Mouse (Mus musculus): ENCODE measurements around the gene Yipf4. TPM values are rescaled to one million over a fixed set of nuclear protein-coding genes. Genes with fewer than 3 reads are reported as not detected.
A peak's percentile ranks its signal among the peaks of the same experiment; 100 is the strongest.

Gene Yipf4
- polyA plus RNA-seq, 2 experiments = 35.5 to 72.0 TPM

GRCm38 (mm10) chr17:74480361-74481069 lies 8.8 kb upstream of the Yipf4 start:
- no peaks in the 10 kb centered on the region for H3K9me3 ChIP-seq (ENCODE audit: control insufficient read depth, low read length)
- no peak overlapping the region for H3K4me3 ChIP-seq (replicated peaks; ENCODE audit: low read length)
- no peak overlapping the region for H3K27ac ChIP-seq (replicated peaks; ENCODE audit: low read depth, low read length)
- H3K9ac ChIP-seq (ENCODE audit: low read depth, low read length, severe bottlenecking) = no peak overlapping the region
- H3K36me3 ChIP-seq (ENCODE audit: control insufficient read depth, insufficient read depth, low read length) = no peaks in the 10 kb centered on the region
- H3K4me1 ChIP-seq (ENCODE audit: control insufficient read depth, insufficient read depth, low read length) = no peaks in the 10 kb centered on the region
- ATAC-seq (ENCODE audit: low FRiP score, low read depth) (no peak), DNase-seq (ENCODE audit: low spot score) (no peak)
- no peak overlapping the region for H3K4me2 ChIP-seq (replicated peaks; ENCODE audit: low read depth, low read length, severe bottlenecking)
- WGBS = 83% methylated on average over 14 of the region's 14 CpGs
- H3K27me3 ChIP-seq (ENCODE audit: control insufficient read depth, insufficient read depth, low read length) = no peaks in the 10 kb centered on the region
- TF ChIP-seq POLR2A (IDR thresholded peaks at IDR 0.05; ENCODE audit: borderline replicate concordance, extremely low read depth, insufficient read depth, insufficient read length) = no peak

GRCm38 (mm10) chr17:74489901-74490220 lies 568 bp downstream of the Yipf4 start:
- peak overlapping the region; percentile 54 for H3K4me2 ChIP-seq (replicated peaks; ENCODE audit: low read depth, low read length, severe bottlenecking)
- no peaks in the 10 kb centered on the region for H3K9me3 ChIP-seq (ENCODE audit: control insufficient read depth, low read length)
- peak overlapping the region; percentile 91 for H3K9ac ChIP-seq (ENCODE audit: low read depth, low read length, severe bottlenecking)
- 0% methylated on average over 12 of the region's 12 CpGs for WGBS
- no peak for ATAC-seq (ENCODE audit: low FRiP score, low read depth)
- DNase-seq (ENCODE audit: low spot score) = peak; percentile 9
- H3K4me1 ChIP-seq (ENCODE audit: control insufficient read depth, insufficient read depth, low read length) = 0 out of 2 replicates have a peak, but pooled peaks cover 5% of the 10 kb centered on the region
- no peak for TF ChIP-seq POLR2A (IDR thresholded peaks at IDR 0.05; ENCODE audit: borderline replicate concordance, extremely low read depth, insufficient read depth, insufficient read length)
- H3K27me3 ChIP-seq (ENCODE audit: control insufficient read depth, insufficient read depth, low read length) = no peaks in the 10 kb centered on the region
- H3K27ac ChIP-seq (replicated peaks; ENCODE audit: low read depth, low read length) = peak overlapping the region; percentile 77
- peaks cover 20% of the 10 kb centered on the region for H3K36me3 ChIP-seq (ENCODE audit: control insufficient read depth, insufficient read depth, low read length)
- H3K4me3 ChIP-seq (replicated peaks; ENCODE audit: low read length) = peak overlapping the region; percentile 98

DNA sequence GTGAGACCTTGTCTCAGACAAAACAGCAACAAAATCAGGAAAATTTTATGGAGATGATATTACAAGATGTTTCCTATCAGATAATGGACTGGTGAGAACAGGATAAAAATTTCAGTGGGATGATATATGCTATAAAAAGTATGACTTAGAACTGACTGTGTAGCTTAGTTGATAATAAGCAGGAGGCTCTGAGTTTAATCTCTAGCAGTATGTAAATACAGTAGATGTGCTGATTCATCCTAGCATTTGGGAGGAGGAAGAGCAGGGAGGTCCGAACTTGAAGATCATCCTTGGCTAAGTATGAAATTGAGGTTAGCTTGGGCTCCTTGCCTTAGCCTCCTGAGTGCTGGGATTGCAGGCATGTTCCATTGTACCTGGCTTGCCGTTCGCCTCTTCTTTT lies 2.3 kb downstream of the Yipf4 start:
- no peak overlapping the region for H3K4me3 ChIP-seq (replicated peaks; ENCODE audit: low read length)
- H3K27ac ChIP-seq (replicated peaks; ENCODE audit: low read depth, low read length) = no peak overlapping the region
- no peak for ATAC-seq (ENCODE audit: low FRiP score, low read depth)
- H3K27me3 ChIP-seq (ENCODE audit: control insufficient read depth, insufficient read depth, low read length) = no peaks in the 10 kb centered on the region
- no peak overlapping the region for H3K4me2 ChIP-seq (replicated peaks; ENCODE audit: low read depth, low read length, severe bottlenecking)
- no peak for TF ChIP-seq POLR2A (IDR thresholded peaks at IDR 0.05; ENCODE audit: borderline replicate concordance, extremely low read depth, insufficient read depth, insufficient read length)
- peaks cover 35% of the 10 kb centered on the region for H3K36me3 ChIP-seq (ENCODE audit: control insufficient read depth, insufficient read depth, low read length)
- no peaks in the 10 kb centered on the region for H3K9me3 ChIP-seq (ENCODE audit: control insufficient read depth, low read length)
- no peak for DNase-seq (ENCODE audit: low spot score)
- H3K4me1 ChIP-seq (ENCODE audit: control insufficient read depth, insufficient read depth, low read length) = 0 out of 2 replicates have a peak, but pooled peaks cover 5% of the 10 kb centered on the region
- no peak overlapping the region for H3K9ac ChIP-seq (ENCODE audit: low read depth, low read length, severe bottlenecking)
- 96% methylated on average over 3 of the region's 3 CpGs for WGBS

DNA sequence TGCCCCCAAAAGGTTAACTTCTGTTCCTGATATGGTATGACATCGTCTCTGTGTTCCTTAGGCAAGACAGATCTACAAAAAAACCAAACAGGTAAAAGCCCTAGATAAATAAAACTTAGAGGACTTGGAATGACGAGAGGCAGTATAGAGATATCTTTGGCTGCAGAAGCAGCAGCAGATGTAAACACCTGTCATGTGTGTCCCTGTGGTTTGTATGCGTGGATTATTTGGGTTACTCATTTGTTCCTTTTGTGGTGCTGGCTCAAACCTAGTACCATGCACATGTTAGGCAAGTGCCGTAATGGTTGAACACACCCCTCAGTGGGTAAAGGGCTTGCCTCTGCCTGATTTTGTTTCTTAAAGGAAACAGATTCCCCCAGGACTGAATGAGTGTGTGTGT lies 10.9 kb downstream of the Yipf4 start:
- TF ChIP-seq POLR2A (IDR thresholded peaks at IDR 0.05; ENCODE audit: borderline replicate concordance, extremely low read depth, insufficient read depth, insufficient read length) = no peak
- Histone ChIP-seq H3K4me3 (replicated peaks; ENCODE audit: low read length) (no peak overlapping the region), H3K9me3 (ENCODE audit: control insufficient read depth, low read length) (no peaks in the 10 kb centered on the region), H3K27ac (replicated peaks; ENCODE audit: low read depth, low read length) (no peak overlapping the region), H3K27me3 (ENCODE audit: control insufficient read depth, insufficient read depth, low read length) (no peaks in the 10 kb centered on the region), H3K4me2 (replicated peaks; ENCODE audit: low read depth, low read length, severe bottlenecking) (no peak overlapping the region), H3K36me3 (ENCODE audit: control insufficient read depth, insufficient read depth, low read length) (peaks cover 56% of the 10 kb centered on the region), H3K4me1 (ENCODE audit: control insufficient read depth, insufficient read depth, low read length) (no peaks in the 10 kb centered on the region), H3K9ac (ENCODE audit: low read depth, low read length, severe bottlenecking) (no peak overlapping the region)
- no peak for ATAC-seq (ENCODE audit: low FRiP score, low read depth)
- 95% methylated on average over 4 of the region's 4 CpGs for WGBS
- DNase-seq (ENCODE audit: low spot score) = no peak

DNA sequence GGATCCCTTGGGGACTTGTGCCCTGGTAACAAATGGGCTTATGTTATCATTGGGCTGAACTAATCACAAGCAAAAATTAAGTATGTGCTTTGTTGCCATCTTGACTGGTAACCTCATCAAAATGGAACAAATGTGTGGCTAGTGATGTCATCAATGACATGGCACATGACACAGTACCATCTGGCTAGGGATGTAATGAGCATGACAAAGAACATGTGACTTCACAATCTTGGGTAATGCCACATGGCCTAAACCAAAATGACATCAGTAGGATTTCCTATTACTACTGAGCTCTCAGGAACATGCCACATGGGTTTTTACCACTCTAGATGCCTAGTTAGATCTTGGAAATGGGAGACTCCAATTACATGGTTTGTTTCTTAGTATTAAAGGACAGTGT lies 11.8 kb downstream of the Yipf4 start:
- Histone ChIP-seq H3K4me3 (replicated peaks; ENCODE audit: low read length) (no peak overlapping the region), H3K9me3 (ENCODE audit: control insufficient read depth, low read length) (no peaks in the 10 kb centered on the region), H3K4me1 (ENCODE audit: control insufficient read depth, insufficient read depth, low read length) (no peaks in the 10 kb centered on the region), H3K9ac (ENCODE audit: low read depth, low read length, severe bottlenecking) (no peak overlapping the region), H3K27ac (replicated peaks; ENCODE audit: low read depth, low read length) (no peak overlapping the region), H3K36me3 (ENCODE audit: control insufficient read depth, insufficient read depth, low read length) (peaks cover 48% of the 10 kb centered on the region), H3K27me3 (ENCODE audit: control insufficient read depth, insufficient read depth, low read length) (no peaks in the 10 kb centered on the region), H3K4me2 (replicated peaks; ENCODE audit: low read depth, low read length, severe bottlenecking) (no peak overlapping the region)
- no peak for TF ChIP-seq POLR2A (IDR thresholded peaks at IDR 0.05; ENCODE audit: borderline replicate concordance, extremely low read depth, insufficient read depth, insufficient read length)
- ATAC-seq (ENCODE audit: low FRiP score, low read depth) (no peak), DNase-seq (ENCODE audit: low spot score) (no peak)
